Mouse (Mus musculus) layer of hippocampus, postnatal 14 days (tissue): Measurements from ENCODE around the gene Gpatch3. TPM values are rescaled to one million over a fixed set of nuclear protein-coding genes. Genes with fewer than 3 reads are reported as not detected.

Experiments
- DNase-seq, 2 experiments: peaks; one replicate each; pipeline ENCODE4 v3.0.0; 2021 to 2022; ENCODE audit warnings: low spot score in 2 of 2, mixed read lengths in 1 of 2
- microRNA-seq, 2 experiments: library from miRNA; unstranded; fragments of <30 nt; microRNA quantifications; one replicate each; pipeline ENCODE4 v1.2.0; 2021
- total RNA-seq, 2 experiments: library from RNA; stranded (reverse); gene quantifications; 2 replicates each; pipeline ENCODE4 v1.2.3; 2021

Gpatch3 gene
- total RNA-seq, 2 experiments from 2014 or later = 8.0 TPM

DNA sequence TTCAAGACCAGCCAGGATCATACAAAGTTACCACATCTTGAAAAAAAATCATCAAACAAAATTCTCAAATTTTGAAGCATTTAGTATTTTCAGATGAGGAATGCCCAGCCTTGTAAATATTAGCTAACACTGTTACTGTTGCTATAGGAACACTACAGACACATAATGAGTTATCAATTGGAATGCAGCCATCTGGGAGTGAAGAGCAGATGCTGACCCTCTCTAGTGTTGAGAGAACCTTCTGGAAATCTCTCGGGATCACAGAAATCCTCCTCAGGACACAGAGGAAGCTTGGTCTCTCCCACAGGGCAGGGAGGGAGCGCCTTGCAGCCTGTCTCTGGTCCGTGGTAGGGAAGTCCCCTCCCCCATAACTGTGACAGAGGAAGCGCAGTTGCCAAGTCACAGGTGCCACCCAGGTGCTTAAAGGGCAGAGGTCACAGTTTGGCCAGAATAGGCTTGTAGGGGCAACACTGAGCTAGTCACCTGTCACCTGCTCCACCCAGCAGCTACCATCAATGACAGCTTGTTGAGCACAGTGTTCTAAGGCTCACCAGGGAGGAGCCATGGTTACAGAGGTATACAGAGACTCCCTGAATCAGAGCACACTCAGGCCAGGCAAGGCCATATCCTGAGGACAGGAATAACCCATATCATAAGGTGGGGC is 45.1 kb downstream of the Gpatch3 start:
- peak in 1 of 2 experiments; percentile 52 for DNase-seq

DNA sequence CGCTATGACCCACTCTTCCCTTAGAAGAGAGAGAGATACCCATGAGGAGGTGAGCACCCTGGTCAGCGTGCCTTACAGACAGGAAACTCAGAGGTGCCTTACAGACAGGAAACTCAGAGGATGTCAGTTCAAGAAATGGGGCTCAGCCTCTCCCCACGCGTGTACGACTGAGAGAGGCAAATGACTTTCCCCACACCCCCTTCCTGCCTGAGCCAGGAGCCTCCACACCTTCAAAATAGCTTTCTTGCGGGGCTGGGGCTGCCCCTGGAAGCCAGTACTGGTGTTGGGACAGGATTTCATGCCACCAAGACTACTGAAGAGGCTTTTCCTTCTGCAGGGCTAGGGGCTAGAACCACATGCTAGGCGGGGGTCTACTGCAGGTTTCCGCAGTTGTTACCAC is 46.1 kb downstream of the Gpatch3 start:
- no peak for DNase-seq

DNA sequence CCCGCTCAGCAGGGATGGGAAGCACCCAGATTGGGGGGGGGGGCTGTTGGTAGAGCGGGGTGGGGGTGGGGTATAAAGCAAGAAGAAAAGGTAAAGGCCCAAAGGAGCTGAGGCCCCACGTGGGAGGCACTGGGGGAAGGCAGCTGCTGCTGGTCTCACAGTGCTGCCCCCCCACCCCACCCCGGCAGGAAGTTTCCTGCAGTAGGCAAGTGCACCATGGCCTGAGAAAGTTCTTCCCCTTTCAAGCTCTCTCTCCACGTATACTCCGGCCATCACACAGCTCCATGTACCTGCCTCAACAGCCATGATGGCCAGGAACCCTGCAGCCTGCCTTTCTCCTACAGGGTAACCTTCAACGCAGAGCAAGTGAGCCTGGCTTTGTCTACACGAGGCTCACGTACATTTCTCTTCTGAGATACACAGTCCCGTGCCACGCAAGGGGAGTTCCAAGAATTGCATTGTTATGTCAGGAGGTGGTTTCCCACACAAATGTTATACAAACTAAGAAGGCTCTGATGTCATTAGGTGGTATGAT is 47.7 kb downstream of the Gpatch3 start:
- DNase-seq = no peak

DNA sequence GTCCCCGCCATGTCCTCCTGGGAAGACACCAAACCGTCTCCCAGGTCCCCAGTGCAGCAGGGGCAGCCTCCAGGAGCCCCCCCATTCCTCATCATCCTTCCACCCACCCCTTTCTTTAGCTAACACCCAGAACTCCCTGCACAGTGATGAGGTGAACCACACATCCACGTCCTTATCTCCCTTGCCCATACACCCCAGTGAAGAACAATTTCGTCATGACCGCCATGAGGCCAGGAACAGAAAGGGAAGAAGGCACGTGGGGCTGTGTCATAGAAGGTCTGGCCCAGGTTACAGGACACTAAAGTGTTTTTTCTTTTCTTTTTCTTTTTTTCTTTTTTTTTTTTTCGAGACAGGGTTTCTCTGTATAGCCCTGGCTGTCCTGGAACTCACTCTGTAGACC is 50.3 kb downstream of the Gpatch3 start:
- no peak for DNase-seq

DNA sequence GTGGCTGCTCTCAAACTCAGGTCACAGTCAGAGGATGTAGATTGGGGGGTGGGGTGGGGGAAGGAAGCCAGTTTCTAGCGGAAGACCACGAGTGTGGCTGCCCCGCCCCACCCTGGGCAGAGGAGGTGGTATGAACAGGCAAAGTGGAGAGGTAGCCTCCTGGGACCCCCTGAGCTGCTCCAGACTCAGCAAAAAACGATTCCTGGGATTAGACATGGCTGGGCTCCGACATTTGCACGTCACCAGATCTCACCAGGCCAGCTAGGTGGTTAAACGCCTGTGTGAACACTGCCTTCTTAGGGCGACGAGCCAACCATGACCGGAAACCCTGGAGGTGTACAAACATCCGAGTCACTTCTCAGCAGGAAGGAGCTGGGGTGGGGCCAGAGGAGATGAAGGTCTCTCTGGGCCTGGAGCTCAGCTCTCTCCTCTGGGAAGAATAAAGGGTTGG is 51.1 kb downstream of the Gpatch3 start:
- no peak for DNase-seq

DNA sequence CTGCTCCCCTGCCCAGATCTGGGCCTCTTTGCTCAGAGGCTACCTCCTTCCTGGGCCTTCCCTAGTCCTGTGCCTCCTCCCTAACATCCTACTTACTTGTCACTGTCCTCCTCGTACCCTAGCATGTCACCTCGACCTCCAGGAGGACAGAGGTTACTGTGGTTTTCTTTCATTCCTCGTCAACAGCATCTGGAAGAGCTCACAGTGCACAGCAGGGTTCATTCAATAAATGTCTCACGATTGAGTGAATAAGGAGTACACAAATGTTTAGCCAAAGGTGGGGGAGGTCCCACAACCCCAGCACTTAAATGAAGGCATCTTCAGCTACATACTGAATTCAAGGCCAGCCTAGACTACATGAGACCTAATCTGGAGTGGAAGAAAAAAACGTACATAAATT is 51.7 kb downstream of the Gpatch3 start:
- no peak for DNase-seq

DNA sequence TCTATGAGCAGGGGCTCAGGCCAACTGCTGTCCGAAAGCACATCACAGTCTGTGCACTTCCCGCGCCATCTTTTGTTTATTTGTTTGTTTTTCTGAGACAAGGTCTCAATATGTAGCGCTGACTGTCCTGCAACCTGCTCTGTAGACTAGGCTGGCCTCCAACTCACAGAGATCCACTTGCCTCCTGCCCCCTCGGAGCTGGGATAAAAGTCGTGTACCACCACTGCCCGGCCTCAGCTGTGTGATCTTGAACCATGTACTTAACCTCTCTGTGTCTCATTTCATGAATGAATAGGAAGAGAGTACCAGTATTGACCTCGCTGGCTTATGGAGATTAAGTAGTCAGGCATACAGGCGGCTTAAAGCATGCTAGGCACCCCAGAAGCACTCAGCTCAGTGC is 52.1 kb downstream of the Gpatch3 start:
- DNase-seq = no peak

DNA sequence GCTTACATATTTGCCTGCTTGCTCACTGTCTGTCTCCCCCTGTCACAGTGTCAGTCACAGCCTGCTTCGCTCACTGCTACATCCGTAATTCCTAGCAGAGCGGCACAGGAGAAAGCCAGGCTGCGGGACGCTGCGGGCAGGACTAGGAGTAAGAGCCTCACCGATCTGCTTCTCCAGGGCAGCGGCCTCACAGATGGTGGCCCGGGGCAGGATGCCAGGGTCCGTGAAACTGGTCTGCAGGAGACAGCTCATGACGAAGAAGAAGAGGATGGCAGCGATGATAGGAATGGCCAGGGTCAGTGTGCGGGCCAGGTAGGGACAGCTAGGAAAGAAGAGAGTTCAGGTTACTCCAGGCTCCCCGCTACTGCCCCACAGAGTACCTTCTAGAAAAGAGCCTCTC is 52.5 kb downstream of the Gpatch3 start:
- DNase-seq = no peak

DNA sequence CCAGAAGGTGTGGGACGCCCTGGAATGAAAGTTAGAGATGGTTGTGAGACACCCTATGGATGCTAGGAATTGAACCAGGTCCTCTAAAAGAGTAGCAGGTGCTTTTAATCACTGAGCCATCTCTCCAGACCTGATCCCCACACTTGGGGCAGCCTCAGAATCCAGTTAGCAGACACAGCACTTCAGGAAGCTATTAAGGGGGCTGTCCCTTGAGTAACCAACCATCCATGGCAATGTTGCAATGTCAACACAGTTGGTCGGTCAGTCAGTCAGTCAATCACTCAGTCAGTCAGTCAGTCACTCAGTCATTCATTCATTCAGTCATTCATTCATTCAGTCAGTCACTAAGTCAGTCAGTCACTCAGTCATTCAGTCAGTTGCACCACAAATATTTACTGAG is 54.0 kb downstream of the Gpatch3 start:
- DNase-seq = no peak

DNA sequence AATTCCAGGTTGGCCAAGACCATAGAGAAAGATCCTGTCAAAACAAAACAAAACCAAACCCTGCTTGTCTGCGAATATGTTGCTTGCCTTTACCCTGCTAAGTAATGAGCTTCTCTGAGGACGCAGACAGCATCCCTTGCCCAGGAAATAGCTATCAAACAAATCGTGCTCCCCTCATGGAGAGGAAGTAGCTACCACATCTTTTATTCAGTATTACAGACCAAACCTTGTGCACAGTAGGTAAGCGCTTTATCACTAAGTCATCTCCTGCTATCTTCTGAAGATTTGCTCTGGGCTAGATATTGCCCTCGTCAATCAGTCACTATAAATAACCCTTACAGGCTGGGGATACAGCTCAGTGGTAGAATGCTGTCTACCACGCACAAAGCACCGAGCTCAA is 54.6 kb downstream of the Gpatch3 start:
- DNase-seq = no peak

DNA sequence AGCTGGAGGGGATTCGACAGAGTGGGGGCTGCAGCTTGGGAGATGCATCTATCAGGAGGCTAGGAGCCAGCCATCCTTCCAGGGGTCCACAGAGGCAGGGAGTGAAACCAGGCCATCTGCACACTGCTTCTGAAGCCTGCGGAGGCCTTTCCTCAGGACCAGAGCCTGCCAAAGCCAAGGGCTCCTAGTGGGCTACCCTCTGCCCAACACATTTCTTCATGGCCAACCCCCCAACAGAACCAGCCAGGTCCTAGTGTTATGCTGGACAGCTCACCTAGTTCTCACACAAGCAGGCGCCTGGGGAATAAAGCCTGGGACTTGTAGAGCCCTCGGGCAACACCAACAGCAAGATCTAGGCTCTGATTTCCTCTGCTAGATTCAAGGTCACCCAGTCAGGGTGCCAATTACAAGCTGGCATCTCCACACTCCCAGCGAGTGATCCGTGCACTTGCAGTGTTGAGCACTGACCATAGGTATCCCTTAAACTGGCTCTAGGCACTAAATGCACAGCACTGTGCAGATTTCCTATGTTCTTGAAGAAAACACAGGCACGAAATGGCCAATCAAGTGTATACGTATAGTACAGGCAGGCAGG is 55.9 kb downstream of the Gpatch3 start:
- no peak for DNase-seq

DNA sequence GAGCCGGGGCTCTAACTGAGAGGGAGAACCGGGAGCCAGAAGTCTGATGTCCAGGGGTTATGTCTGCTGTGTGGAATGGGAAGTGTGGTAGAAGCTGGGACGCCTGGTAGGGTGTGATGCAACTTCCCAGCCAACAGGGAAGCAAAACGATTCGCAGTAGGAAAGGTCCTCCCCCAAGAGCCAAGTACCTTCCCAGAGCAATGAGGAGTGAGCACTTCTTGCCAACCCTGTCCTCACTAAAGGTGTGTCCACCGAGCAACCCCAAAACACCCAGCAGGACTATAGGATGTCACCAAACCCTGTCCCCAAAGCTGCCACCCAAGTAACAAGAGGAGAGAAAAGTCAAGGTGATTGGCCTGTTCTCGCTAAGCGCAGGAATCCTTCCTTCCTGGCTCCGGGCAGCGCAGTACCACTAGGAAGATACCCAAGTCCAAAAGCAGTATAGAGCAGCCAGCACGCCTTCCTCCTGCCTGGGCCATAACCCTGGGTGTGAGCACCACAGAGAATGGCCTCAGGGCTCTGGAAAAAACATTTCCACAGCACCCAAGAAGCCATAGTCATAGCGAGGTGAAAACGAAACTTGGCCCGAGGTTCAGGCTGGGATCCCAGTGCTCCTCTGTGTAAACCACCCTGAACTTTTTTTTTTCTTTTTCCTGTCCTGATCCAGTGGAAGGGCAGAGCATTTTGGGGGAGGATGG is 56.7 kb downstream of the Gpatch3 start:
- DNase-seq = no peak

DNA sequence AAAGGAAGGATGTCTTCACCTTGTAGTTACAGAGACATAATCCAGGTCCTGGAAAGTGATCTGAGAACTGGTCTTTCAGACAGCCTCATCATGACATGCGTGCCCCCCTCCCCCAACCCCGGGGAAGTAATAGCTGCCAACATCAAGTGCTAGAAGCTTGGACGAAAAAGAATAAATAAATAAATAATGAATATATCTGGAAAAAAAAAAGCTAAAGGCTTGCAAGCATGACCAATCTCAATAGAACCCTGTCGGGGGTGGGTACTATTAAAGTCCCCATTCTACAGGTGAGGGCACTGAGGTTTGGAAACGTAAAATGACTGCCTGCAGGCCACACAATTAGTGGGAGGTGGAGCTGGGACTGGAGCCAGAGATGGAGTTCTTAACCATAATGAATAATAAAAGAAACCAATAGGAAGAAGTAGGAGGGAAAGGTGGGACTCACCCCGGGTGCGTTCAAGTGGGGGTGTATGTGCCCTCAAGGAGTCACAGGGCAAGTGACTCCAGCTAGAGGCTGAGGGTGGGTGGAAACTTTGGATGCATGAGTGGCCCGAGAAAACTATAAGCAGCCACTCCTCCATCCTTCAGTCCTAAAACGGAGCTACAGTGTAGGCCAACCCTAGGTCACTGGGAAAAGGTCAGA is 57.3 kb downstream of the Gpatch3 start:
- no peak for DNase-seq

DNA sequence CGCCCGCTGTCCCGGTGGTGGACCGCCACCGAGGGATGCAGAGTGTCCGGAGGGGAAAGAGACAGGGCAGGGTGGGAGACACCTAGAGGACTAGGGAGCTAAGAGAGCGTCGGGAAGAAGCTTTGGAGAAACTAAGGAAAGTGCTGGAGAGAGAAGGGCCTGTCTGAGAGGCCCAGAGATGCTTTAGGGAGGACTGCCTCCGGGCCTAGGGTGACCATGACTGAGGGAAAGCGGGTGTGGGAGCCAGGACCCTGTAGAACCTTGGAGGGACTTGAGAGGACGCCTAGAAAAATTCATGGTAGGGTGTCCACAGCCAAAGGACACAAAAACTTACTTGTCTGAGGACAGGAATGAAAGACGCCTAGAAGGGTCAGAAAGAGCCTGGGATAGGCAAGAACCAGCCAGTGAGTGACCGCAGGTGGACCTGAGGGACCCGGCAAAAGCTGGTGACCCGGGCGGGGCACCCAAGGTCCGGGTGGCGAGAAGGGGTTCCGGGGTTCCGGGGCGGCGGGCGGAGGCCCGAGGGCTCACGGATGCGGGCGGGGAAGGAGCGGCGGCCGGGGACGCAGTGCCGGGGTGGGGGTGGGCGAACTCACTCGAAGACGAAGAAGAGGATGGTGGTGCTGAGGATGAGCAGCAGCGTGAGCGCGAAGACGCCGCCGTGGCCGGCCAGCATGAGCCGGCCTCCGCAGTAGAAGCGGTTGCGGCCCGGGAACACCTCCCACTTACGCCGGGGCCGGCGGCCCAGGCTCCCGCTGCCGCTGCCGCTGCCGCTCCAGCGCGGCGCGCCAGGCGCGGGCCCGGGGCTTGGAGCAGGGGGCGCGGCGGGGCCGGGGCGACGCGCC is 58.2 kb downstream of the Gpatch3 start:
- no peak for DNase-seq

DNA sequence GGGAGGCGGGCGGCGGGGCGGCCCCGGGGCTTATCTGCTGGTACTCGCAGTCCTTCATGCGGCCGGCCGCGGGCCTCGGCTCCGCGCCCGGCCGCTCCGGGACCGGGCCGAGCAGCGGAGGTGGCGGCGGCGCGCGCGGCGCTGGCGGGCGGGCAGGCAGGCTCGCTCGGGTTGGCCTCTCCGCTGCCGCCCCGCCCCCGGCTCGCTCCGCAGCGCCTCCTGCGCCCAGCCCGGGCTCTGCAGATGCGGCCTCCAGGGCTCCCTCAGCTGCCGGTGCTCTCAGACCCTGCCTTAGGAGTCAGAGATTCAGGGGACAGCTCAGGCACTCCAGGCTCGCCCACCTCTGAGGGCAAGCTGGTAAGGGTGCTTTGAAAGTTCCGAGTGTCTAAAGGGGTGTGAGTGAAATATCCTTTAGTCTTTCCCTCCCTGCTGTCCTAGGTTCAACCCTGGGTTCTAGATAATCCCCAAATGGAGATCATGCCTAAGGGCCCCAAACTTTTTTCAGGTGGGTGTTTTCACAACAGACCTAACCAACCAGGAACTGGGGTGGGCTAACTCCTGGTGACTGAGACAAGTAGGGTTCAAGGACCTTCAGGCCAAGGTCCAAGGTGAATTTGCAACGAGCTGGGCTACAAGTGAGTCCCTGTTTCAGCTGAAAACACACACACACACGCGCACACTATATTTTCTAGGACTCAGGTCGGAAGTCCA is 58.9 kb downstream of the Gpatch3 start:
- DNase-seq = peak; percentile 82 to 84

Small RNA genes lying within 50 kb of the gene (microRNA-seq; reads per million reads assigned to microRNA genes)
- gene Gm23158 = 0 reads per million in 2 experiments

Other genes with a start within 250 kb of the Gpatch3 start
- 10 to 100 TPM; 67.8 to 68.9 TPM for gene Wdtc1, start 221.3 kb upstream of the Gpatch3 start, total RNA-seq
- gene Slc9a1, start 205.0 kb upstream of the Gpatch3 start, total RNA-seq = 10 to 100 TPM; 60.0 to 62.8 TPM
- gene Tent5b, start 94.6 kb upstream of the Gpatch3 start, total RNA-seq = under 1 TPM in 1 of 2 experiments, not detected in 1; 0.17 TPM
- gene Trnp1, start 76.2 kb upstream of the Gpatch3 start, total RNA-seq = 100 to 1,000 TPM; 188 to 190 TPM
- gene Kdf1, start 55.8 kb upstream of the Gpatch3 start, total RNA-seq = not detected
- gene Nudc, start 28.7 kb upstream of the Gpatch3 start, total RNA-seq = 100 to 1,000 TPM; 101 to 113 TPM
- not detected for gene Nr0b2, start 21.4 kb upstream of the Gpatch3 start, total RNA-seq
- gene Gpn2, start 9.6 kb downstream of the Gpatch3 start, total RNA-seq = 10 to 100 TPM; 11.1 to 11.4 TPM
- gene Sfn, start 27.4 kb downstream of the Gpatch3 start, total RNA-seq = 1 to 10 TPM; 1.2 to 1.5 TPM
- 10 to 100 TPM; 30.0 to 36.7 TPM for gene Zdhhc18, start 75.4 kb downstream of the Gpatch3 start, total RNA-seq
- gene Pigv, start 97.9 kb downstream of the Gpatch3 start, total RNA-seq = 1 to 10 TPM; 6.8 to 9.1 TPM
- 10 to 100 TPM; 75.3 to 76.5 TPM for gene Arid1a, start 182.0 kb downstream of the Gpatch3 start, total RNA-seq